Mouse (Mus musculus) embryonic facial prominence, embryonic 15.5 days (tissue): ENCODE results near the gene Arl8a. TPM values are rescaled to one million over a fixed set of nuclear protein-coding genes. Genes with fewer than 3 reads are reported as not detected.
A peak's percentile ranks its signal among the peaks of the same experiment; 100 is the strongest.
"Not testable (repeated sequence)": the region's sequence is repeated elsewhere in the genome, so short reads cannot be mapped to it uniquely, and the experiment has no call there.

ENCODE experiments used
- ATAC-seq: fragments of 200-750 bp; cut with Nextera tagmentation; 2 replicates; pipeline ENCODE4 v1.8.0; 2017; ENCODE audit warnings: low read depth, moderate TSS enrichment; ENCODE audit not compliant: insufficient number of reproducible peaks, low FRiP score, low TSS enrichment
- H3K27ac ChIP-seq: fragments of 300-500 bp; sonication (generic); replicated peaks from 2 replicates; pipeline ENCODE4 v1.5.1; 2015; ENCODE audit warnings: mild to moderate bottlenecking, inconsistent platforms
- H3K27me3 ChIP-seq: fragments of 300-500 bp; sonication (generic); 2 replicates; pipeline ENCODE4 v1.6.1; 2015; ENCODE audit warnings: inconsistent platforms
- H3K36me3 ChIP-seq: fragments of 300-500 bp; sonication (generic); 2 replicates; pipeline ENCODE4 v1.6.1; 2015; ENCODE audit warnings: mild to moderate bottlenecking, inconsistent platforms
- H3K4me1 ChIP-seq: fragments of 300-500 bp; sonication (generic); 2 replicates; pipeline ENCODE4 v1.6.1; 2015; ENCODE audit warnings: inconsistent platforms
- H3K4me2 ChIP-seq: fragments of 300-500 bp; sonication (generic); replicated peaks from 2 replicates; pipeline ENCODE4 v1.6.1; 2015; ENCODE audit warnings: mild to moderate bottlenecking, inconsistent platforms
- H3K4me3 ChIP-seq: fragments of 300-500 bp; sonication (generic); replicated peaks from 2 replicates; pipeline ENCODE4 v1.5.1; 2015; ENCODE audit warnings: mild to moderate bottlenecking, inconsistent platforms
- H3K9ac ChIP-seq: fragments of 300-500 bp; sonication (generic); 2 replicates; pipeline ENCODE4 v1.6.1; 2015; ENCODE audit warnings: inconsistent platforms
- H3K9me3 ChIP-seq: fragments of 300-500 bp; sonication (generic); replicated peaks from 2 replicates; pipeline ENCODE4 v1.6.1; 2016; ENCODE audit warnings: inconsistent platforms
- WGBS: fragments of 180-500 bp; shearing (Covaris S2); methylation state at CpG from one replicate; pipeline ENCODE4 v1.1.7; 2015; 5-methylcytosine and 5-hydroxymethylcytosine counted together
- polyA plus RNA-seq: library from polyadenylated mRNA; unstranded; fragments of >200 nt; fragmentation: Nextera tagmentation; extraction: Ambion mirVana; gene quantifications from 2 replicates; pipeline ENCODE4 v1.2.1, GENCODE M21; 2015

Gene Arl8a
- polyA plus RNA-seq, result 77.8 and 85.7 TPM in 2 replicates

GRCm38 (mm10) chr1:135146077-135146945 lies at the start of gene Arl8a:
TSS of gene Arl8a (plus strand) at chr1:135146824.
- Histone ChIP-seq H3K4me1 (peaks cover 34% of the 10 kb centered on the region), H3K27ac (peak within 1 kb of the TSS; percentile 91), H3K4me3 (peak within 1 kb of the TSS; percentile 93), H3K36me3 (no peaks in the 10 kb centered on the region), H3K4me2 (peak within 1 kb of the TSS; percentile 76), H3K9ac (peak within 1 kb of the TSS; percentile 91), H3K27me3 (no peaks in the 10 kb centered on the region; the same call in 1 of the 2 replicates), H3K9me3 (no peaks in the 10 kb centered on the region)
- WGBS, result 0% methylated on average over 55 of the region's 78 CpGs
- ATAC-seq, result peak; percentile 90

DNA sequence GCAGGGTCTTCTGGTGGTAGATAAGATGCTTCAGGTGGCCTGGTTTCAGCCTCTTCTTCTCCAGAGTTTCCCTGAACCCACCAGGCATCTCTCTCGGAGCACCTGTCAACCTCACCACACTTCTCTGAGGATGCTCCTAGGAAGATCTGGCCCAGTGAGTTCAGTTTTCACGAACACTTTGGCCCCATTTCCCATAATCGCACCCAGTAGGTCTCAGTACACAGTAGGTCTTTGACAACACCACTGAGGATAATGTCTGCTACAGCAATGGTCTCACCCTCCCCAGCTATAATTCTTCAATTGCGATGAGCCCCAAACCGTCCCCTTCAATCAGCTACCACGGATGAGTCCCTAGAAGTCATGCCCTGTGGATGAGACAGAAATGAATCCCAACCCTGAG lies 49.2 kb upstream of the Arl8a start:
- no peak for ATAC-seq
- 88% methylated on average over 6 of the region's 6 CpGs for WGBS
- no peaks in the 10 kb centered on the region; the same call in 1 of the 2 replicates for H3K27me3 ChIP-seq

GRCm38 (mm10) chr1:135098441-135098840 lies 48.2 kb upstream of the Arl8a start:
- no peaks in the 10 kb centered on the region for H3K36me3 ChIP-seq
- no peak overlapping the region for H3K4me3 ChIP-seq
- H3K4me2 ChIP-seq, result no peak overlapping the region
- peaks cover under 1% of the 10 kb centered on the region for H3K27me3 ChIP-seq
- H3K4me1 ChIP-seq, result peaks cover 53% of the 10 kb centered on the region
- H3K27ac ChIP-seq, result no peak overlapping the region
- H3K9ac ChIP-seq, result no peak overlapping the region
- ATAC-seq, result no peak
- no peaks in the 10 kb centered on the region for H3K9me3 ChIP-seq
- WGBS, result 67% methylated on average over 7 of the region's 7 CpGs

More for the DNA sequence above, 49.2 kb upstream of the Arl8a start:
- Histone ChIP-seq H3K27ac (no peak overlapping the region), H3K4me3 (no peak overlapping the region), H3K4me2 (no peak overlapping the region), H3K36me3 (no peaks in the 10 kb centered on the region), H3K9ac (no peak overlapping the region), H3K9me3 (no peaks in the 10 kb centered on the region), H3K4me1 (peaks cover 52% of the 10 kb centered on the region)

DNA sequence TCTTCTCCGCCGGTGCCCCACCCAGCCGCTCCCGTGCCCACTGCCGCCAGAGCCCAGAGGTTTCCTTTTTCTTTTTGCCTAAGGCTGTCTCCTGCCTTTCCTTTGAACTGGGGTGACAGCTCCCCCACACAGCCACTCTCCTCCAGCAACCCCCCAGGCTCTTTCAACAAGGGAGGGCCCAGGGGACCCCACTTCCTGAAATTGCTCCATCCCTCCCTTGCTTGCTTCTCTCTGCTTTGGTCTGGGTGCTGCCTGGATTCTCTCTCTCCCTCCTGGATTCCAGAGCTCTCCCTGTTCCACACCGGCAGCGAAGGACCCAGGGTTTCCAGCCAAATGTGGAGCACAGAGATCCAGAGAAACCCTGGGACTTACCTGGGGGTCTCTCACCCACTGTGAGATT lies 46.2 kb upstream of the Arl8a start:
- Histone ChIP-seq H3K4me2 (no peak overlapping the region), H3K36me3 (no peaks in the 10 kb centered on the region), H3K9ac (no peak overlapping the region), H3K9me3 (no peaks in the 10 kb centered on the region), H3K27ac (no peak overlapping the region), H3K4me1 (peaks cover 67% of the 10 kb centered on the region), H3K27me3 (peaks cover 17% of the 10 kb centered on the region), H3K4me3 (no peak overlapping the region)
- ATAC-seq, result no peak
- WGBS, result 15% methylated on average over 7 of the region's 7 CpGs

DNA sequence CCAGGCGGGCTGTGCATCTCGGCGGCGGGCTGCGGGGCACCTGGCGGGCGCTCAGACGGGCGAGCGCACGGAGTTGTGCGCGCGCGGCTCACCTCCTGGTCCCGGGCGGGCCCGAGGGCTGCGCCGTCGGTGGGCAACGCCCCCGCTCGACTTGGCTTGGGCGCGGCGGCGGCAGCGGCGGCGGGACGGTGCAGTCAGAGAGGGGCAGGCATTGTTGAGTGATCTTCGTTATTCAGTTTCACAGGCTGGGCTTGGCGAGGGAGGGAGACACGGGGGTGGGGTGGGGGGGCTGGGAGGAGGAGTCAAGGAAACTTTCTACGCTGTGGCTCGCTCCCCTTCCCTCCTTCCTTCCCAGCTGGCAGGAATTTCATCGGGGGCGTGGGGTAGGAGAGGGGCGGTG lies 41.5 kb upstream of the Arl8a start, which contains the start of gene Lgr6:
Gene Lgr6, minus strand, starts transcription at position 153 of the 400 bp plus-strand sequence.
- Histone ChIP-seq H3K4me1 (peaks cover 43% of the 10 kb centered on the region), H3K27me3 (peaks cover 28% of the 10 kb centered on the region), H3K27ac (no peak within 1 kb of the TSS), H3K36me3 (no peaks in the 10 kb centered on the region), H3K9ac (peak within 1 kb of the TSS; percentile 26; the same call in 1 of the 2 replicates), H3K4me2 (peak within 1 kb of the TSS; percentile 84), H3K9me3 (no peaks in the 10 kb centered on the region), H3K4me3 (peak within 1 kb of the TSS; percentile 55)
- under 1% methylated on average over 40 of the region's 40 CpGs for WGBS
- ATAC-seq, result peak; percentile 70

GRCm38 (mm10) chr1:135105951-135106350 lies 40.7 kb upstream of the Arl8a start:
- H3K9me3 ChIP-seq, result no peaks in the 10 kb centered on the region
- WGBS, result 3% methylated on average over 8 of the region's 8 CpGs
- peak overlapping the region; percentile 55 for H3K4me3 ChIP-seq
- H3K9ac ChIP-seq, result no peak overlapping the region
- H3K4me1 ChIP-seq, result peaks cover 35% of the 10 kb centered on the region
- H3K4me2 ChIP-seq, result peak overlapping the region; percentile 84
- no peaks in the 10 kb centered on the region for H3K36me3 ChIP-seq
- no peak for ATAC-seq
- no peak overlapping the region for H3K27ac ChIP-seq
- H3K27me3 ChIP-seq, result peaks cover 28% of the 10 kb centered on the region

GRCm38 (mm10) chr1:135108611-135109010 lies 38.0 kb upstream of the Arl8a start:
- H3K9ac ChIP-seq, result no peak overlapping the region
- peaks cover 26% of the 10 kb centered on the region for H3K27me3 ChIP-seq
- H3K4me2 ChIP-seq, result no peak overlapping the region
- H3K4me1 ChIP-seq, result peaks cover 31% of the 10 kb centered on the region
- no peak for ATAC-seq
- no peak overlapping the region for H3K27ac ChIP-seq
- WGBS, result 39% methylated on average over 6 of the region's 6 CpGs
- no peaks in the 10 kb centered on the region for H3K36me3 ChIP-seq
- H3K9me3 ChIP-seq, result no peaks in the 10 kb centered on the region
- H3K4me3 ChIP-seq, result no peak overlapping the region

- Histone ChIP-seq H3K4me2 (no peak overlapping the region), H3K9me3 (no peaks in the 10 kb centered on the region), H3K27ac (no peak overlapping the region), H3K9ac (no peak overlapping the region), H3K27me3 (peaks cover 12% of the 10 kb centered on the region), H3K36me3 (no peaks in the 10 kb centered on the region), H3K4me3 (no peak overlapping the region), H3K4me1 (peaks cover 18% of the 10 kb centered on the region)
- ATAC-seq, result no peak
- 19% methylated on average over 6 of the region's 6 CpGs for WGBS
Measured at GRCm38 (mm10) chr1:135110075-135110474, 36.5 kb upstream of the Arl8a start.

GRCm38 (mm10) chr1:135111271-135111670 lies 35.4 kb upstream of the Arl8a start:
- not testable (repeated sequence) for ATAC-seq, H3K27ac ChIP-seq, H3K9ac ChIP-seq, H3K4me3 ChIP-seq, H3K4me1 ChIP-seq, H3K36me3 ChIP-seq, H3K4me2 ChIP-seq, H3K9me3 ChIP-seq
- 53% methylated on average over 4 of the region's 5 CpGs for WGBS
- H3K27me3 ChIP-seq, result peaks cover 11% of the 10 kb centered on the region

- 9% methylated on average over 8 of the region's 8 CpGs for WGBS
- H3K36me3 ChIP-seq, result no peaks in the 10 kb centered on the region
Measured at GRCm38 (mm10) chr1:135112661-135113060, 34.0 kb upstream of the Arl8a start.

GRCm38 (mm10) chr1:135124573-135125363 lies 21.9 kb upstream of the Arl8a start:
- H3K27me3 ChIP-seq, result peaks cover 5% of the 10 kb centered on the region
- peaks cover 48% of the 10 kb centered on the region for H3K4me1 ChIP-seq
- H3K36me3 ChIP-seq, result no peaks in the 10 kb centered on the region
- 89% methylated on average over 8 of the region's 8 CpGs for WGBS
- no peak overlapping the region for H3K27ac ChIP-seq
- H3K4me3 ChIP-seq, result no peak overlapping the region
- ATAC-seq, result no peak
- H3K9ac ChIP-seq, result no peak overlapping the region
- no peaks in the 10 kb centered on the region for H3K9me3 ChIP-seq
- no peak overlapping the region for H3K4me2 ChIP-seq

More at GRCm38 (mm10) chr1:135112661-135113060, 34.0 kb upstream of the Arl8a start:
- no peak overlapping the region for H3K4me2 ChIP-seq
- no peak overlapping the region for H3K4me3 ChIP-seq
- H3K4me1 ChIP-seq, result peaks cover 9% of the 10 kb centered on the region; the same call in 1 of the 2 replicates
- H3K9me3 ChIP-seq, result no peaks in the 10 kb centered on the region
- 0 out of 2 replicates have a peak, but pooled peaks cover 3% of the 10 kb centered on the region for H3K27me3 ChIP-seq
- H3K9ac ChIP-seq, result no peak overlapping the region
- no peak overlapping the region for H3K27ac ChIP-seq
- no peak for ATAC-seq
